Mouse (Mus musculus): ENCODE data around the gene 2610001J05Rik. TPM values are rescaled to one million over a fixed set of nuclear protein-coding genes. Genes with fewer than 3 reads are reported as not detected.
A peak's percentile ranks its signal among the peaks of the same experiment; 100 is the strongest.
"Not testable (repeated sequence)": the region's sequence is repeated elsewhere in the genome, so short reads cannot be mapped to it uniquely, and the experiment has no call there.

2610001J05Rik gene
- 10 to 100 TPM; 38.2 to 45.3 TPM for total RNA-seq (2021)
- long read RNA-seq, experiment 1, transcript 2610001J05Rik-203 (1 exons, 1,606 nt), result minor isoform, 13 of 41 reads
- long read RNA-seq, experiment 1, transcript 2610001J05Rik-201 (3 exons, 3,177 nt), result major isoform, 26 of 41 reads
- long read RNA-seq, experiment 1, partial matches to known transcripts, result 0 of 41 reads
- long read RNA-seq, experiment 1, other reads (novel, unspliced or antisense), result 1 of 41 reads
- long read RNA-seq, experiment 2, transcript 2610001J05Rik-203 (1 exons, 1,606 nt), result major isoform, 18 of 27 reads
- long read RNA-seq, experiment 2, transcript 2610001J05Rik-201 (3 exons, 3,177 nt), result minor isoform, 8 of 27 reads
- long read RNA-seq, experiment 2, partial matches to known transcripts, result 0 of 27 reads
- long read RNA-seq, experiment 2, other reads (novel, unspliced or antisense), result 1 of 27 reads

- peak; percentile 92 for DNase-seq
These were observed at the start of gene 2610001J05Rik for GRCm38 (mm10) chr6:13870919-13871624. Gene 2610001J05Rik, minus strand, starts transcription at chr6:13871518.

DNA sequence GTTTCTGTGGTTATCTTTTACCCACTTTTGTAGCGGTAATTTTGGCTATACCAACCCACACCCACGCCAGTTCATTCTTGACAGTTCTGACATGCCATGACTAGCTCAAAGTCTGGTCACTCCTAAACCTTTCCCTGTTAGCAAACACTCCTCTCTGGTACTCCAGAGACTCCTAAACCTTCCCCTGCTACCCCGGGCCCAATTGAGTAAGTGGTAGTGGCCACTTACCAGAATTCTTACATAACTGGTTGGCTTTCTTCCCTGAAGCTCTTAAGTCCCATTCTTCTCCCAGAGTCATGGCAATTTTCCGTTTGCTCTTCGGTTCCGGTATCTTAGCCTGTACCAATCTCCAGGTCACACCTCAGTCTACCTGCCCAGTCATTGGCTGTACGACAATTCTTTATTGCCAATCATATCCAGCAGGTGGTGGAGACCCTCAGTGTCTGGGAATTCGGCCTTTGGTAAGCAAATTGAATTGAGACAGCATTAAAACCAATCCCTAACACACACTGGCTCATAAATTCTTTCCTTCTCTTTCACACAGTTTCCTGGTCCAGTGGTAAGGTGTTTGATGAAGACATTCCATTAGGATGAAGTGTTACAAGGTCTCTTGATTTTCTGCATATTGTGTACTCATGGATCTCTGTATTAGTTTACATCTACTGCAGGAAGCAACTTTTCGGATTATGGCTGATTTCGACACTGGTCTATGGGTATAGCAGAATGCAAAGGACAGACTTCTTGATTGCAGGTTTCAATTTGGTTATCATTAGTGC, 38.6 kb upstream of the 2610001J05Rik start:
- DNase-seq, result peak; percentile 26

DNA sequence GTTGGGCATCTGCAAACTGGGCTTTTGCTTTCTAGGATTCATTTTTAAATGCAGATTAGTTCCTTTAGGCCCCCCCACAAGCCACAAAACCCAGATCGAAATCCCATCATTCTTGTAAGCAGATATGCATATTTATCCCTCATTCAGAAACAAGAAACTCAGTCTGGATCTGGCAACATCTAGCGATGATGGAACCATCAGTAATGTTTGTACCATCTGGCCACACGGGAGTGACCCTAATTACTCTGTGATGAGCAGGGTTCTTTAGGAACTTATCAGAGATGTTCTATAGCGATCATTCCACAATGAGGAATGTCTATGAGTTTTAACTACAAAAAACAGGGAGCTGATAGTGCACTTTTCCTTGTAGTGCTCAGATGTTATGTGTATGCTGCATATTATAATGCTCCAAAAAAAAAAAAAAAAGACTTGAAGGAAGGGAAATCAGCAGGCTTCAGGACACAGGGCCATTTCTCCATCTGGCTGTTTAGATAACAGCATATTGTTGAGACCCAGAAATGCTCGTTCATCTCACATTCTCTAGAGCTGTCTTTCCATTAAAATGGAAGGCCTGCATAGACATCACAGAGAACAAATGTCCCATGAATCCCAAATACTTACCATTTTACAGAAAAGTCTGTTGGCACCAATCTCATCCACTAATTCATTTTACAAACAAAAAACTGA, 31.8 kb upstream of the 2610001J05Rik start:
- no peak for DNase-seq

GRCm38 (mm10) chr6:13884877-13885592, 13.7 kb upstream of the 2610001J05Rik start:
- no peak for DNase-seq

- DNase-seq, result no peak
These were observed 11.6 kb upstream of the 2610001J05Rik start for GRCm38 (mm10) chr6:13882919-13883318.

- DNase-seq, result no peak
These were observed 2.6 kb upstream of the 2610001J05Rik start for GRCm38 (mm10) chr6:13873959-13874358.

DNA sequence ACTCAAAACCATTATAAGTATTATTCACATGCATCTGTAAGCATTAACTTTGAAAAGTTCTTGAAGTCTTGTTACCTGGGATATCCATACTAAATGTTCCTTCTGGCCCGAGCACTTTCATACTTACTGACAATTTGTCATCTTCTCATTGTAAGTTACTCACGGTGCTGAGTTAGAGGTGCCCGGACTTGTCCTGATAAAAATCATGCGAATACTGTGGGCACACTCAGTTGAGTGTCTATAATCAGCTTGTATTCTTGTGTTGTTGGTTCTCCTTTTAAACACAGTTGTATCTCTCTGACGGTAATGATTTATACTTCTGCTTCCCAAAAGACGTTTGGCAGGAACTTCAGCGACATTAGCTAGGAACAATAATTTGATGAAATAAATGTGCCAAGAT, 758 bp upstream of the 2610001J05Rik start:
- DNase-seq, result peak; percentile 3

DNA sequence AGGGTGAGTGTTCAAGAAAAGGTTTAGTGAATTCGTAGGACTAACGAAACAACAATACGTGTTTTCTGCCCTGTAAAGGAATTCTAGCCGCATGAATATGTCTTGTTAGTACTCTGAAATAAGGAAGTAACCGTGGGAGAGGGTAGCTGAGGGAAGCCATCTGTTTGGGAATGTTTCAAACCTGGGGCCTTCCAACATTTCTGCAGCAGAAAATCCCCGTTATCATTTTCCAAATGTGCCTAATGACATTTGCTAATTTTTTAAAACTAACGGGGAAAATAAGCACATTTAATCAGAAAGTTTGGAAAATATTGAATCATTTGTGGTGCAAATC, 274 bp upstream of the 2610001J05Rik start:
- no peak for DNase-seq

DNA sequence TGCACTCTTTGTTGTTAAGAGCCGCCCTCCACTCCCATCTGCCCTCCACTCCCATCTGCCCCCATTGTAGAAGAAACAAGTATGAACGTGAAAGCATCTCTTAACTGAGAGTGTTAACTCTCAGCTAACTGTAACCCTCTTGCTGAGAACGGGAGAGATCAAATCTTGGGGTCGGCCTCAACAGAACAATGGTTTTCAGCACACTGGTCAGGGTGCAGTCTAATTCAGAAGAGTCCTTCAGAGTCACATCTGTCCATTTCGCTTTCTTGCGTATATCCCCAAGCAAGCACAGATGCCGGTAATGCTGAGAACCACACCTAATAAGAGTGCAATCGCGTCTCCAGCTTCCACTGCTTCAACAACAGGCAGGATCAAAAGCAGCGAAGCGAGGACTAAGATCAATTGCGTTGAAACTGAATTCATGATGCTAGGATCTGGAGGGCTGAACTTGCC, 1.0 kb downstream of the 2610001J05Rik start:
- DNase-seq, result peak; percentile 7

- no peak for DNase-seq
These were observed 10.7 kb downstream of the 2610001J05Rik start for GRCm38 (mm10) chr6:13860596-13860995.

GRCm38 (mm10) chr6:13859877-13860585, 11.3 kb downstream of the 2610001J05Rik start:
- DNase-seq, result peak; percentile 8

DNA sequence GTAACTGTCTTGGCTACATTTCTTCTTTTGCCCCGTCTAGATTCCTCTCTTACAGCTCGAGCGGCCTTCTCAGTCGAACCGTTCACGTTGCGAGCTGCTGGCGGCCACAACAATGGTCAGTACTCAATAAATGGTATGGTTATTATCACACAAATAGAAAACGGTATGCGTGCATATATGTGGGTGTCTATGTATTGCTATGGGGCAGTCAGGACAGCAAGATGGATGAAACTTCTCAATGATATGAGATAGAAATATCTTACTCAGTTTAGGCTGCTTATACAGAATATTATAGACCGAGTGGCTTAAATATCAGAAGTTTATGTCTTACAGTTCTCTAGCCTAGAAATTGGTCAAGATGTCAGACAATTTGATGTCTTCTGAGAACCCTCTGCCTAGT, 17.1 kb downstream of the 2610001J05Rik start:
- DNase-seq, result no peak

DNA sequence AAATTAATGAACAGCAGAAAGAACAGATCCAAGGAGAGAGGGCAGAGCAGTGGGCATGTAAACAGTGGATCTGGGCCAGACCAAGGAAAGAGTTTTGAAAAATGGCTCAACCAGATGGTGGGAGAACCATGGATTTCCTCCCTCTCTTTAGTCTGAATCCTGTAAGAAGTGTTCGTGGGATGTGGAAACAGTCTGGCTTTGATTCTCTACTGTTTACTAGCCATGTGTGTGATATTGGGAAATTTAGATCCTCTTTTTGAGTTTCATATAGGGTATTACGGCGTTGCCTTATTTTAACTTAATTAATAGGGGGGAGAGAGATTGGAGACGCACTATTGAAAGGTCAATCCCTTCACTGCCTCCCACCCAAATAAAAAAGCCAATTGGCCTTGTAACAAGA, 18.1 kb downstream of the 2610001J05Rik start:
- no peak for DNase-seq

DNA sequence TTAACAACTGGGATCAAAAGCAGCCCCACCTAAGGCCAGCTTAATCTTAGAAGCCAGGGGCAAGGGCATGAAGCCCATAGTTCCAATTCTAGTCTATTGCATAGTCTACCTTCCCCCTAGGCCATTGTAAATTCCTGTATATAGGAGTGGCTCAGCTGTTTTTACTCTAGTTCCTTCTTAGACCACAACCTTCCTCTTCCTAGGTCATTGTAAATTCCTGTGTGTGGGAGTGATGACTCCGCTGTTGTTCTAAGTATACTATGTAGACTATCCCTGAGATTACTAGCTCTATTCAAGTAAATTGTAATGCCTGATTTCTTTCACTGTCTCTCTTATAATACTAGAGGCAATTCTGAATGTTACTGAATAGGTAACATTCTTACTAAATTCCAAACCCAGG, 25.3 kb downstream of the 2610001J05Rik start:
- DNase-seq, result not testable (repeated sequence)

- DNase-seq, result peak; percentile 7
These were observed 31.8 kb downstream of the 2610001J05Rik start, which contains the start of gene Gpr85 for GRCm38 (mm10) chr6:13839345-13840054. Gene Gpr85, minus strand, starts transcription at chr6:13839942.

DNA sequence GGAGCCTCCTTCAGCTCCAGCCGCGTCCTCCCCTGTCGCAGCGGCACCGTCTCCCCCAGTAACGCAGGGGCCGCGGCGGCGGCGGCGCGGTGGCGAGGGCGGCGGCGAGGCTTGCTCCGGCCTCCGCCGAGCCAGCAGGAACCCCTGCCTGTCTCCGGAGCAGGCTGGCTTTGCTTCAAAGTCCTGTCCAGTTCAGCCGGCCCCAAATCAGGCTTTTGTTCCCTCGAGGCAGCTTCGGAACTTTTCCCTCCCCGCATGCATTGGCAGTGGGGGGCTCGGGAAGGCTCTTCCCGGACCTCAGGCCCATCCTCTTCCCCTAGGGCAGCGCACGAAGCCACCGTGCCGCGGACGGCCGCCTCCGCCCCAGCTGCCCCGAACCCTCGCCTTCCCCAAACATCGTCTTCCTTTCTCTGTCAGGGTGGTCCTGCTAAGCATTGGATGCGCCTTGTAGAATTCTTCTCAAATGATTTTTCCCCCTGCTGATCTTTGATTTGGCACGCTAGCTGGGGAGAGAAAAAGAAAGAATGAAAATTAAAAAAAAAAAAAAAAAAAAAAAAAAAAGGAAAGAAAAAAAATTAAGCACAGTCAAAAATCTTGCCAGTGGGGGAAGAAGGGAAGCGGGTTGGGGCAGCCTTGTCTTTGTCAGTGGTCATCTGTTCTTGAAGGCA, 32.5 kb downstream of the 2610001J05Rik start:
- DNase-seq, result peak; percentile 79

GRCm38 (mm10) chr6:13837916-13838676, 33.2 kb downstream of the 2610001J05Rik start:
- DNase-seq, result no peak

- DNase-seq, result no peak
These were observed 34.2 kb downstream of the 2610001J05Rik start for GRCm38 (mm10) chr6:13836967-13837570.
